Mouse (Mus musculus) large intestine, adult 2 months (tissue): ENCODE results near the gene Mllt3. TPM values are rescaled to one million over a fixed set of nuclear protein-coding genes. Genes with fewer than 3 reads are reported as not detected.

Experiments
- DNase-seq: peaks from one replicate; pipeline ENCODE4 v3.0.0-alpha.2; 2012; ENCODE audit warnings: low read depth, low spot score
- WGBS: fragments of 180-500 bp; shearing (Covaris S2); methylation state at CpG from one replicate; pipeline ENCODE4 v1.1.7; 2018; 5-methylcytosine and 5-hydroxymethylcytosine counted together
- polyA plus RNA-seq: library from polyadenylated mRNA; depleted of rRNA; stranded (reverse); fragments of >200 nt; gene quantifications from 2 replicates; pipeline ENCODE4 v1.2.3, GENCODE M21; 2012

Gene Mllt3
- polyA plus RNA-seq, 1 experiment, result 6.1 TPM

DNA sequence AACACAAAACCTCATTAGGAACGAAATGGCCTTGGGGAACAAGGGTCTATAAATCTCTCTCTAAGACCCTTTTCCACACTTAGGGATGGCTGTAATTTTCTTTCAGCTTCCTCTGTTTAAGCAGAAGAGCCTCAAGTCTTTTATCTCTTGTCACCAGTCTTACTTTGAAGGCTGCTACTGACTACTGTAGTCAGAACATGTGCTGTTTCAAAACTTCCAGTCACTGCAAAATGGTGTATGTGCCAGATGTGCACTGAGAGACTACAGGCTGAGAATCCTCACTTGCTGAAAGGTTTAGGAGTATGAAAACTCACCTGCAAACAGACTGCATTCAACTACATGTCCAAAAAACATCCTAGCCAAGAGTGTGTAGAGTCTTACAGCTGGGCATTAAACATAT is 232.9 kb downstream of the Mllt3 start:
- WGBS, result 63% methylated on average over 1 of the region's 1 CpGs
- DNase-seq, result no peak

DNA sequence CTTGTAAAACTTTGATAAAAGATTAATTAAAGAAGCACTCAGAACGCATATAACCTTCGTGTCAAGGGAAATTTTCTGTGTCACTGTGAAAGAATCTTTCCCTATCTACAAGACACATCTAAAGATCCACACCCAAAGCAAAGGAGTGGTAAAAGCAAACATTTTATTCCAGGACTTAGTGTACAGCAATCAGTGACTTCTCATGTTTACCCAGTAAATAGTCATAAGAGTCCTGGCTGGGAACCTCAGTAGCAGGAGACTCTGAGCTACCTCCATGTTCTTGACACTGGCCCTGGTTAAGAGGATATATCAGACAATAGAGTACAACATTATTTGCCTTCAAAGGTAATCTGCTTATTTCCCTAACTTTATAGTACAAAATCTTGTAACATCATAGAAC is 233.7 kb downstream of the Mllt3 start:
- DNase-seq, result no peak
- WGBS, result 46% methylated on average over 2 of the region's 2 CpGs

DNA sequence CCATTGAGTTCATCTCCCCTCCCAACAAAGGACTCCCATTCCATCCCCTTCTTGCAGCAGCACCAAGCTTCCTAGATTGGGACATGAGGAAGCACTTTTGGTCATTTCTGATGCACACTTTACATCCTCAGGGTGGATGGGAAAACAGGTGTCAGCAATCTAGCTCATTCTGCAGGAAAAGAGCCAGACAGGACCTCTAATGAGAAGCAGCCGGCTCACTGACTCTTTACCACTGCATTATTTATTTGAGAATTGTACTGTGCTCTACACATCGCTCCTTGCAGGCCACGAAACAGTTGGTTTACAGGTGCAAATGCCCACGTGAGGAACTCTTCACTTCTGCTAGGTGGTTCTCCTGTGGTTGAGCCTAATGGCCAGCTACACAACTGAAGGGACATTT is 237.9 kb downstream of the Mllt3 start:
- 80% methylated on average over 4 of the region's 4 CpGs for WGBS
- no peak for DNase-seq

DNA sequence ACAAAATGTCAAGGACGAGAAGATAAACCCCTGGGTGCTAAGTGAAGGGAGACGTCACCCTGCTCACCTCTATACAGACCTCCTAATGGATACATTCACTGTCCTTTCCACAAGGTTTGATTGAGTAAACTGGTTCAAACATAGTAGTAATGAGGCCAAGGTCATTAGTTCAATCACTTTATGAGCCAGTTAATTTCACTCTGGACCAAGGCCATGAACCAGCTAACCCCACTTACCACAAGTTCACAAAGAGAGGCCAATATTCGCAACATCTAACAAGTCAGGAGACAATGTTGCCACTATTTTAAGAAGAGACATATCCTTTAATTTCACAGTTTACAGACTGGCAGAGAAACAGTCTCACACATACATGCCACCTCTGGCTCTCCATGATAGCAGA is 238.9 kb downstream of the Mllt3 start:
- 90% methylated on average over 3 of the region's 3 CpGs for WGBS

DNA sequence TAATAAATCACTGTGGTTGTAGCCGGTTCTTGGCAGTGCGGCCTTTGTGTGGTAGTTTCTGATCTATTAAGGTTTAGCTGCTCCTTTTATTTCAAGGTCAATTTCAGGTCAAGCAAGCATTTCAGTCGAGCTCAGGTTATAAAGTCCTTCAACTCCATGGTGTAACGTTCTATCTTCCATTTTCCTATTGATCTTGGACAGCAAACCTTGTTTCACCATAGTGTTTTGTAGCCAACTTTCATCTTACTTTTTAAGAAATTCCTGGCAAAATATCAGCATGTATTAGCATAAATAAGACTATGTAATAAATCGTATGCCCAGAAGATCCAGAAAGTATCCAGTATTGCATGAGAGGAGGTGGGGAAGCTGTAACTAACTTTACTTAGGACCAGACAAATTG is 240.7 kb downstream of the Mllt3 start:
- DNase-seq, result no peak
- WGBS, result 74% methylated on average over 5 of the region's 5 CpGs

More for the DNA sequence above, 238.9 kb downstream of the Mllt3 start:
- DNase-seq, result no peak

DNA sequence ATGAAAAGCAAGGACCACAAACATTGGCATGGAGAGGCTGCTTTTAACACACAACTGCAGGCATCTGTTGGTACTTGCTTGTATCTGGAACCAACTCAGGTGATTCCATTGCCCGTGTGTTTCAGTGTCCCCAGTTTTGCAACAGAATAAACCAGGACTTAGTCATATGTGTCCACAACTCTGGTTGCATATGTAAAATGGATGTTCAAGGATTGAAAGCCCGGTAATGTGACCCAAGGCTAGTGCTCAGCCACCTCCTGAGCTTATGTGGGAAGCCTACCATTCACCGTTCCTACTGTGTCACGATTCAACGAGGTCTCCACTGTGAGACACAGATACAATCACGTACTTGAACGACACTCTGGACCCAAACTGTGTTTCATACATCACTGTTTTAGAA is 243.7 kb downstream of the Mllt3 start:
- no peak for DNase-seq
- WGBS, result 91% methylated on average over 7 of the region's 7 CpGs

DNA sequence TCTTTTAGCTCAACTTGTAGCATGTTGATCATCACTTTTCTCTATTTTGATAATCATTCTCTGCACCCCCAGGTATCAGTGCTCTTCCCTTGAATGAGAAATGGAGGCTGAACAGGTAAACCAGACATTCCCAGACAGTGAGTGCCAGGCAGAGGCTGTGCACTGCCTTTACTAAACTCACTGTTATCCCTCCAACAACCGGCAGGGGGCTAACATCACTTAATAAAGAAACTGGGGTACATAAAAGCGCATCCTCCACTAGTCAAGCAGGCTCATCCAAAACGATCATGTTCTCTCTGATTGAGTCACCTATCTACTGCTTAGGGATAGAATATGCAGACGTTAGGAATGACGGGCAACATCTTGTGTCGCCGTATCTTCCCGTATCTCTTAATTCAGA is 244.5 kb downstream of the Mllt3 start:
- WGBS, result 74% methylated on average over 8 of the region's 8 CpGs
- DNase-seq, result no peak

DNA sequence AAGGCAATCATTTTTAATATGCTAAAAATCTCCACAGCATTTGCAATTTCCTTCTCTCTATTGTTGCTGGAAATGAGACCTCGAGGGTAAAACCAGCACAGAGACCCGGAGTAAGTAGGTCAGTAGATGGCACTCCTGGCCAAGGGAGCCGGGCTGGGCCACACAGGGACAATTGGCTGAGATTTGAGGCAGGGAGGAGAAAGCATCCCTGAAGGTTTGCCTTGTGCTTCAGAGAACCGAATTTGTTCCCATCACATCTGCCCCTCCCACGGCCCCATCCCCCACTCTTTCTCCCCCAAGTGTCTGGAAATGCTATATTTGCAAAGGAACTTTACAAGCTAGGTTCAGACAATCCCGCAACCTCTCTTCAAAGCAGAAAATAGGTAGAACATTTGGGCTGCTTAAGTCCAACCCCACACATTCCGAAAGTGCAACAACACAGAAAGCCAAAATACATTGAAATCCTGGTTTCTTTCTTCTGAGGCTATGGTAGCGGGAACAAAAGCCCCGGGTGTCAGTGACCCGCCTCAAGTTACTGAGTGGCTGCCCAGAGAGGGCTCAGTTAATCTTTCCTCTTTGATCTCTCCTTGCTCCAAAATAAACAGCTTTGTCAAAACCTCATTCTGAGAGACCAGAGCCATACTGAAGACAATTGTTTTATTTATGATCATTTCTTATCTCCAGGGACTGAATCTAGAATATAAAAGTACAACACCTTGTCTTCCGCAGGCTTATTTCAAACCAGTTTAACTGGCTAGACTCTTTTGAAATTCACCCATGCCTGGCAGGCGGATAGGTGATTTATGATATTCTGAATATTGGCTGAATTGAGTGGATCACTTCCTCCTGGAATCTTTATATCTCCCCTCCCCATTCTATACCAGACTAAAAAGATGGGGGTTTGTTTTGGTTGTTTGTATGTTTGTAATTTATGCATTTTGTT is 247.8 kb downstream of the Mllt3 start:
- no peak for DNase-seq
- 20% methylated on average over 12 of the region's 12 CpGs for WGBS

DNA sequence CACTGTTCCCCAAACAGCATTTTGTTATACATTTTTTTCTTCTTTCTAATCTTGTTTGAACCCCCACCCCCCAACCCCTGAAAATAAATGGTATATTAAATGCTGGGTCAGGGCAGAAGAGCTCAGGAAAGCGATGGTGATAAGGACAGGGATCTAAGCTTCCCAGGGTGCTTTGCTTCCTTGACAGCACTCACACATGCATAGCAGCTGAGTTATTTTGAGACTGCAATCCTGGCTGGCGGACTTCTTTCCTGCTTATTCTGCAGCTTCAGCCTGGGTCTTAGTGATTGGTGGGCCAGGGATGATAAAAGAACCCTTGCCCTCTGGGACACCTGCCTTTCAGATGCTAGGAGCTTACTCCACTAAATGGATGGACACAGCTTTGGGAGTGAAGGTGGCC is 249.4 kb downstream of the Mllt3 start:
- WGBS, result 83% methylated on average over 2 of the region's 2 CpGs
- no peak for DNase-seq

DNA sequence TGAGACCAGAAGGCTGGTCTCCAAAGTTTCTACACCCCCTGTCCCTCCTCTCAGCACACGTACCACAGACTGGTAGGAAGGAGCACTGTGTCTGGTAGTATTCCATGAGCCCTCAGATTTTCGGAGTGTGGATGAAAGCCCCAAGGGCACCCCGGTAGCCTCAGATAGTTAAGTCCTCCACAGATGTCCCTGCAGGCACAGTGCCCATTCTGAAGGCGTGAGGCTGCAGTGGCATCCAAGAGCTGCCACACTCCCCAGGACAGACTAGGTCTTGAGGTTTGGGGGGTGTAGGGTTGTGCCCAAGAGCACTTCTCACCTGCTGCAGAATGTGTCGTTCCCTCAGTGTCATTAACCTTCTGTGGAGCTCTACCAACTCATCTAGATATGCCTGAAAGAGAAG is 251.2 kb downstream of the Mllt3 start:
- WGBS, result 92% methylated on average over 5 of the region's 5 CpGs
- no peak for DNase-seq

DNA sequence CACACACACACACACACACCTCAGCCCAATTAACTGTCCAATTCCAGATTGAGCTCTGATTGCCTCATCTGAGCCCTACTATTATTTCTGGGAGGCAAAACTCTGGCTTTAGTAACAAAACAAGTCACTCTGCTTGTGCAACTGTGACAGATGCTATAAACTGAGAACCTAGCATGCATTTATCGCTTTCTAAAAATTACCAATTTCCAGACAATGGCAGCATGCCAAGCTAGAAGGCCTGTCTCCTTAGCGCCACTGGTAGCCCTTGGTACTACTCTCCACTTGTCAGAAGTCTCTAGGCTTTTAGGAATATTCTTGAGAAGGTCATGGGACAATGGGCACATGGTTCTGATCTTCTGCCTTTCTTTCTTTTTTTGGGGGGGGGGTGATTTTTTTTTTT is 257.4 kb downstream of the Mllt3 start:
- 80% methylated on average over 2 of the region's 2 CpGs for WGBS
- DNase-seq, result no peak

DNA sequence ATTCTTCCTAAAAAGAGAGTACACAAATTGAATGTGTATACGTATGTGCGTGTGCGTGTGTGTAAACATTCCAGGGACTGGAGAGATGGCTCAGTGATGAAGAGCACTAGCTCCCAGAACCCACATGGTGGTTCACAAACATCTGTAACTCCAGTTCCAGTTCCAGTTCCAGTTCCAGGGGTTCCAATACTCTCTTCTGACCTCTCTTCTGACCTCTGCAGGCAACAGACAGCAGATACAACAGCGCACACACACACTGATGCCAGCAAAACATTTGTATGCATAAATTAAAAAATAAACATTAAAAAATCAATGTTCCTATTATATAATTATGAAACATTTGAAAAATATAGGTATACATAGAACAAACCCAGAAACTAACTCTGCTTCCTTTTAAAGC is 258.6 kb downstream of the Mllt3 start:
- no peak for DNase-seq
- 94% methylated on average over 4 of the region's 4 CpGs for WGBS

DNA sequence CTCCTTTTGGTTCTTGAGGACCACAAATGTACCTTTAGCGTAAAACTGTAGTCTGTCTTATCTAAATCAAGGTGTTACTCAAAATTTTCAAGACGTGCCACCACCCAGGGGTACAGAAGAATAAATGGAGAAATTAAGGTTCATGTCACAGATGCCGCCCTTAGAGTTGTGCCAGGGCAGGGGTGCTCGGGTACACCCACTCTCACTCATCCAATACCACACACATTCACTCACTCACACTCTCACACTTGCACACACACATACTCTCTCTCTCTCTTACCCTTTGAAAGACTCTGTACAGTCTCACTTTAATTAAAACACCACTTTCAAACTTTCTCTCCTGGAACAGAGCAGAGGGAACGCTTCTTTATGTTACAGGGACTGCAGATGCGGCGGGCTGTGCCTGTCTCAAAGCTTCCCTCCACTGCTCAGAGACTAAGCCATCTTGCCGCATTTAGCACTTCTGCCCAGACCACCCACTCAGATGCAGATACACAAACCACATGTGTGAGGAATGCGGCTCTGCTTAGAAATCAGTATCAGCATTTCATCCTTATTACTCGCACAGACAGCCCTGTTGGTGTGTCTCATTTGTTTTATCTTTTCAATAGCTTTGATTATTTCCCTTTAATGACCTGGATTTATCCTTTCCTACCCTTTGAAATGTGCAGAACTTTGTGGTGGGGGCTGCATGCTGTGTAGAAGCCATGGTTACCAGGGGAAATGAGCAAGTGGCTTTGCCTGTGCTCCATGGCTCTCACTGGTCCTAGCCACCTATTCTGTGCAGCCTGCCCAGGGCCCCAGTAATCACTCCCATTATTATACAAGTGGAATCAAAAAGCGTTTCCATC is 265.2 kb downstream of the Mllt3 start:
- no peak for DNase-seq
- WGBS, result 72% methylated on average over 11 of the region's 11 CpGs

DNA sequence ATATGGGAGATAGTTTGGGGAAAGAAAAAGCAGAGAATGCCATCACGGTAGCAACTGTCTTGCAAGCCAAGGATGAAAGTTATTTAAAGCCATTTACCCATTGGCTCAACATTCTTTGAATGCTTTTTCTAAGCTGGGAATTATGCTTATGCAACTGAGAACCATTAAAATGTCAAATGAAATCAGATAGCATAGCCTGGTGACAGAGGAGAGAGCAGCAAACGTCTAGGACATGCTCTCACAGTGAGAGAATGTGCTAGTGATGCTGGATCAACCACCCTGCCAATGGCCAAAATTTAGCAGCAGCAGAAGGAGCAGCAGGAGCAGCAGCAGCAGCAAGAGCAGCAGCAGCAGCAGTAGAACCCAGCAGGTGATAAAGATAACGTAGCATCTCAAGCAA is 267.4 kb downstream of the Mllt3 start:
- WGBS, result 47% methylated on average over 3 of the region's 3 CpGs

DNA sequence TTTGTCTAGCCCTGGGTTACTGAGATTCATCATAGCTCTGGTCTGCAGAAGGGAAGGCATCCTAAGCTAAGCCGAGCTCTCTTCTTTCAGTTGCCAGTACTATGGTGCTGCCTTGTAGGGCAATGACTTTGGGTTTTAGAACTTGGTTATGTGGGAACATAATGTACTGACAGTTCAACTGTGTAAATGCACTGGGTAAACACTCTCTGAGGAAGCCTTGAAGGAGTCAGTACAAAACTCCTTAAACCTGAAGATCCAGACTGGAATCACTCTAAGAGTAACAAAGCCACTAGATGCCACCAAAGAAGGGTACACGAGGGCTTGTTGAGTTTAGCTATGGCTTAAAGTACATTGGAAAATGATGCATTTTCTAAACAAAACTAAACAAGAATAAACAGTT is 272.1 kb downstream of the Mllt3 start:
- WGBS, result 73% methylated on average over 2 of the region's 2 CpGs
- DNase-seq, result no peak

More for the DNA sequence above, 267.4 kb downstream of the Mllt3 start:
- DNase-seq, result no peak

DNA sequence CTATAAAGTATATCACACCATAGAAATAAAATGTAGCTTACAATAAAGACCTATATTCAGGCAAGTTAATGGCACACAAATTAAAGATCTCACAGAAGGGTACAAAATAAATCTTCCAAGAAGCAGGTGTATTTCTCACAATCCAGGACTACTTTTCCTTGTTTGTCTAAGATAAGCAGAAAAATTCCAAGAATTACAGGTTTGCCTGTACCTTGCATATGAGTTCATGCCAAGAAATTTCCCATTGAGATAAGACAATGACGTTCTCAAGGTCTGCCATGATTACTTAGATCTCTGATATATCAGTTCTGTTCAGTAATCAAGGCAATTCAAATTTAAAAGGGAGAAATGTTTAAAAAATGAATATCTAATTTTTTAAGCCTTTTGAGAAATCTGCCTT is 272.9 kb downstream of the Mllt3 start:
- no peak for DNase-seq
- 30% methylated on average over 1 of the region's 1 CpGs for WGBS

DNA sequence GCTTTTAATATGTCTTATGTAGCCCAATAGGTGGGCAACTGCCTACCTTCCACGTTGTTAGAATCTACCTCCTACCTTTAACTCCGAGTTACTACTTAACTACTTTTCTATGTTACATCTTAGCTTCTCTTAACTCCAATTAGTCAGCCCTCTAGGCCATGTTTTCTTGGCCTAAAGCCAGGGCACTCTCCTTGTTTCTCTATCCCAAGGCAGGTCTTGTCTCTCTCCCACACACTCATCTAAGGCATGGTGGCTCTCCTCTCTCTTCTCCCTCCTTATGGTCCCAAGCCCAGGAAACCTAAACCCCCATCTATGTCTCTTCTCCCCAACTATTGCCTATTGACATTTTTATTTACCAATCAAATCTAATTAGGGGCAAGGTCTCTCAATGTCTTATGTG is 273.5 kb downstream of the Mllt3 start:
- 74% methylated on average over 2 of the region's 2 CpGs for WGBS
- no peak for DNase-seq

DNA sequence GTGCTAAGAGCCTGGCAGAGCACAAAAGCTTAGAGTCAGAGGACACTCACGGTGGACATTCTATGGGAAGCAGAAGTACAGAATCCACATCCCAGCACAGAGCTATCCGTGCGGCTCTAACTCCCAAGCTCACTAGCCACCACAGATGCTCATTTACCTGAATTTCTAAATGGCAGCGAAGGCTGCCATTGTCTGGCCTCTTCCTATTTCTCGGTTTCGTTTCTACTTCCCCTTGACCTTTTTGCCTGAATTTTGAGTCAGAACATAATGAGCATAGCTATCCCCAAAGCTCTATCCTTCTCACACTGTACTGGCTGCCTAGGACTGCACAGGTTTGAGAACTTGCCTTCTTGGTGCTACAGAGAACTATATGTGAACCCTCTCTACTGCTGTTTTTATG is 274.1 kb downstream of the Mllt3 start:
- DNase-seq, result no peak
- 93% methylated on average over 6 of the region's 6 CpGs for WGBS

DNA sequence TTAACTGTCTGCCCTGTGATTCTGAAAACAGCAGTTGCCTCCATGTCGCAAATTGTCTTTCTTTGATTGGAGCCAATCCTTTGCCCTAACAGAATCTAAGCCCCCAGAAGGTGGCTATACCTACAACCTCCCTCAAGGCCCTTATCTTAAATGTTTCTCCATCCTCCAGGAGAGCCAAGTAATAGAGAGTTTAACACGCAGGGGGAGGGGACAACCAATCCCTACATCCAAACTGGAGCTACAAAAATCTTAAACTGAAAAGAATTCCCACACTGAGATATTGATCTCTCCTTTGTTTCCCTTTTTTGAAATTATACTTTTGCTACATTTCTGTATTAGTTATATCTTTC is 281.7 kb downstream of the Mllt3 start:
- no peak for DNase-seq
- WGBS, result 94% methylated on average over 2 of the region's 2 CpGs

DNA sequence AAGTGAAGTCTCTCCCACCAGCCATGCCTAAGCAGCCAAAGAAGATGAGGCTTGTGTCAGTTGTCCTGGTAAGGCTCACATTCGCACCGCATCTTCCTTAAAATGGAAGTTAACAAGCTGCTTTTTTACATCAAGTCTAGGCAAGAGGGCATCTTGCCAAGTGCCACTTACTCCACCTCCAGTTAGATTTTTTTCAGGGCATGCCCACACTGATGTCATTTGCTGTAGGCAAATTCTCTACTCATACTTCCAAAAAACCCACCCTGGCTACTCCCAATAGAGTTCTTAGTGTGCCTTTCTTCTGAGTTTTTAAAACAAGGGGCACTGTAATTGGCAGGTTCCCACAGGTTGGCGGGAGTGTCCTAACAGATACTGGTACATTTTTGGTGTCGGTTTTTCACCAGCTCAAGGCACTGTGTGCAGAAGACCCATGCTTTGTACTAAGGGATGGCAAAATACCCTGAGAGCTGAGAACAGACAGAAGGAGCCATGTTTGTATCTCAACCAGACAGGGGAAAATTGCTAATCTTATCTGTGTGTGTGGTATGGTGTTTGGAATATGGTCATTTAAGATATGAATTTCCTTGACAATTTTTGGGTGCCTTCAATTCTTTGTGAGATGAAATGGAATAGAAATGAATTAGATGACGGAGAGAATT is 282.2 kb downstream of the Mllt3 start:
- WGBS, result 88% methylated on average over 5 of the region's 5 CpGs

More for the DNA sequence above, 282.2 kb downstream of the Mllt3 start:
- DNase-seq, result no peak
